Mouse (Mus musculus) spleen, adult 18-20 months (tissue): ENCODE data around the gene Cyp2w1.

ENCODE experiments used
- DNase-seq, 2 experiments: peaks; one replicate each; pipeline ENCODE4 v3.0.0; 2022; ENCODE audit warnings: mixed read lengths in 2 of 2

The Cyp2w1 gene

DNA sequence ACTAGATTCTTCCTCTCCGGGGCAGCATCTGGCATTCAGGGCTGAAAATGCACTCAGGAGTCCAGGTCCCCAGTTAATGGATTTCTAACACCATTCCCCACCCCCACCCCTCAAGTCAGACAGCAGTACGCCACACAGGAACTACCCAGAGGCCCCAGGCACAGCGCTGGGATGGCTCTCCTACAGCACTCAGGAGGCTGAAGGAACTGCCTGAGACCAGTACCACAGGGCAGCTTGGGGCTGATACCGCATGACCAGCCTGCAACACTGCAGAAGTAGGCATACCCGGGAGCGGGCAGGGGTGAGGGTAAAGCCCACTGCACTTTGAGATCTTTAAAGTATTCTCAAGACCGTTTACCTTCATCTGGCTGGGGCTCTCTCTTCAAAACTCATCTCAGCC lies 53.1 kb downstream of the Cyp2w1 start:
- DNase-seq: no peak

DNA sequence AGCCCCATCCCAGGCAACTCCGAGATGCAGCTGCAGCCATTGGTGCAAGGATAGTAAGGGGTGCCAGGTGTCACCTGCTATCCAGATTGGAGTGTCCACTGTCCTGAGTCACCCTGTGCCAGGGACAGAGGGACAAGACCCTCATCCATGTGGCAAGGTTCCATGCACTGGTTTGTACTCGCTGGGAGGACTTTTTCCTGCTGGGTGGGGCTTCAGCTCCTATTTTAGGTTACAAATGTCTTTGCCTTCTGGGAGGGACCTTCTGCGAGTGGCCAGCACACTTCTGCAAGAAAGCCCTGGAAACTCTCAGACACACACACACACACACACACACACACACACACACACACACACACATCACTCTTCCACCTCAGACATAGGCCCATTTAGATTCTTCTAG lies 53.5 kb downstream of the Cyp2w1 start:
- DNase-seq: no peak
